Mouse (Mus musculus) bone marrow macrophage, adult 2 months (primary cell): ENCODE results near the gene Thumpd3. TPM values are rescaled to one million over a fixed set of nuclear protein-coding genes. Genes with fewer than 3 reads are reported as not detected.

Source experiments
- H3K27ac ChIP-seq: 2 replicates; pipeline ENCODE4 v1.5.1; 2012; ENCODE audit warnings: low read depth, low read length; ENCODE audit not compliant: insufficient read depth
- H3K4me1 ChIP-seq: 2 replicates; pipeline ENCODE4 v1.6.1; 2012; ENCODE audit warnings: low read length; ENCODE audit not compliant: control insufficient read depth, insufficient read depth
- H3K4me3 ChIP-seq: 2 replicates; pipeline ENCODE4 v1.5.1; 2012; ENCODE audit warnings: mild to moderate bottlenecking, low read length, moderate library complexity; ENCODE audit not compliant: insufficient read depth
- CTCF ChIP-seq: IDR thresholded peaks from 2 replicates; pipeline ENCODE4 v1.5.1; 2012; ENCODE audit warnings: low read depth, mild to moderate bottlenecking, low read length, moderate library complexity
- POLR2A ChIP-seq: IDR thresholded peaks from 2 replicates; pipeline ENCODE4 v1.6.1; 2012; ENCODE audit warnings: mild to moderate bottlenecking, low read depth, low read length, borderline replicate concordance
- polyA plus RNA-seq: library from polyadenylated mRNA; stranded (reverse); fragments of >200 nt; gene quantifications from 2 replicates; pipeline ENCODE4 v1.2.4, GENCODE M21; 2012; ENCODE audit not compliant: missing spikeins, insufficient read depth, insufficient read length

The Thumpd3 gene
- polyA plus RNA-seq, 1 experiment, result 28.4 TPM

- H3K4me3 ChIP-seq, result peak within 1 kb of the TSS; percentile 97
- peak within 1 kb of the TSS; percentile 100 for H3K27ac ChIP-seq
- TF ChIP-seq POLR2A, result 0 out of 2 replicates have a peak, but pooled peaks have one; percentile 61
- TF ChIP-seq CTCF, result no peak
- H3K4me1 ChIP-seq, result peaks cover 16% of the 10 kb centered on the region
Measured at GRCm38 (mm10) chr6:113076686-113077516, 30.9 kb downstream of the Thumpd3 start, which contains the start of gene Setd5. Gene Setd5 (plus strand): TSS chr6:113077365.

GRCm38 (mm10) chr6:113077569-113078030 lies 31.6 kb downstream of the Thumpd3 start:
- Histone ChIP-seq H3K27ac (peak overlapping the region; percentile 97), H3K4me3 (peak overlapping the region; percentile 97), H3K4me1 (peaks cover 19% of the 10 kb centered on the region)
- no peak; the same call in 1 of the 2 replicates for TF ChIP-seq POLR2A
- no peak for TF ChIP-seq CTCF

- Histone ChIP-seq H3K4me1 (peaks cover 19% of the 10 kb centered on the region), H3K27ac (peak overlapping the region; percentile 97)
- TF ChIP-seq POLR2A, result no peak
- no peak for TF ChIP-seq CTCF
Measured at GRCm38 (mm10) chr6:113078031-113078721, 32.2 kb downstream of the Thumpd3 start.

GRCm38 (mm10) chr6:113079492-113079891 lies 33.5 kb downstream of the Thumpd3 start:
- no peak for TF ChIP-seq POLR2A
- no peak for TF ChIP-seq CTCF
- Histone ChIP-seq H3K27ac (no peak overlapping the region), H3K4me1 (peaks cover 15% of the 10 kb centered on the region), H3K4me3 (peak overlapping the region; percentile 59)

More at GRCm38 (mm10) chr6:113078031-113078721, 32.2 kb downstream of the Thumpd3 start:
- H3K4me3 ChIP-seq, result peak overlapping the region; percentile 97

- TF ChIP-seq CTCF (no peak), POLR2A (no peak)
- H3K4me1 ChIP-seq, result peaks cover 15% of the 10 kb centered on the region
- no peak overlapping the region for H3K4me3 ChIP-seq
- no peak overlapping the region for H3K27ac ChIP-seq
Measured at GRCm38 (mm10) chr6:113082229-113082628, 36.2 kb downstream of the Thumpd3 start.

- H3K4me3 ChIP-seq, result no peak overlapping the region
- peaks cover 16% of the 10 kb centered on the region for H3K4me1 ChIP-seq
- H3K27ac ChIP-seq, result no peak overlapping the region
- TF ChIP-seq CTCF (no peak), POLR2A (no peak)
Measured at GRCm38 (mm10) chr6:113084590-113084989, 38.6 kb downstream of the Thumpd3 start.

GRCm38 (mm10) chr6:113093206-113093605 lies 47.2 kb downstream of the Thumpd3 start:
- Histone ChIP-seq H3K4me3 (no peak overlapping the region), H3K27ac (no peak overlapping the region), H3K4me1 (peaks cover 13% of the 10 kb centered on the region)
- TF ChIP-seq POLR2A (no peak), CTCF (no peak)

GRCm38 (mm10) chr6:113095547-113095946 lies 49.5 kb downstream of the Thumpd3 start:
- Histone ChIP-seq H3K27ac (no peak overlapping the region), H3K4me1 (peaks cover 18% of the 10 kb centered on the region), H3K4me3 (no peak overlapping the region)
- TF ChIP-seq CTCF (no peak), POLR2A (no peak)

- H3K4me1 ChIP-seq, result peaks cover 25% of the 10 kb centered on the region
- no peak overlapping the region for H3K27ac ChIP-seq
Measured at GRCm38 (mm10) chr6:113097662-113098061, 51.6 kb downstream of the Thumpd3 start.

More at GRCm38 (mm10) chr6:113097662-113098061, 51.6 kb downstream of the Thumpd3 start:
- no peak for TF ChIP-seq POLR2A
- TF ChIP-seq CTCF, result no peak
- H3K4me3 ChIP-seq, result no peak overlapping the region
